Mouse (Mus musculus) adrenal gland (tissue): Measurements from ENCODE around the gene Ptpn6.
"Not testable (repeated sequence)": the region's sequence is repeated elsewhere in the genome, so short reads cannot be mapped to it uniquely, and the experiment has no call there.

Experiments used
- intact Hi-C: fragments of 180-260 bp; cut with DNase I; formaldehyde crosslinking; loops from one replicate; pipeline ENCODE4 v1.15.1; 2025

Gene Ptpn6

GRCm38 (mm10) chr6:124702784-124703103 is 35.8 kb downstream of the Ptpn6 start:
- intact Hi-C loops: loop anchor here (5.0 kb wide), 1 partner anchor 40 kb away; the partner anchor contains the start of gene Lpcat3

GRCm38 (mm10) chr6:124702102-124702783 is 36.3 kb downstream of the Ptpn6 start:
- intact Hi-C loops: loop anchor here (5.0 kb wide), 1 partner anchor 40 kb away; the partner anchor contains the start of gene Lpcat3

- intact Hi-C loops: loop anchor here (5.0 kb wide), 1 partner anchor 39 kb away; the partner anchor contains the start of gene Lpcat3
These were observed 37.2 kb downstream of the Ptpn6 start for GRCm38 (mm10) chr6:124701338-124701737.

- intact Hi-C loops: loop anchor here (5.0 kb wide), 1 partner anchor 38 kb away; the partner anchor contains the start of gene Lpcat3
These were observed 38.4 kb downstream of the Ptpn6 start for GRCm38 (mm10) chr6:124699962-124700610.

- intact Hi-C loops: no loop called here
These were observed 39.1 kb downstream of the Ptpn6 start for GRCm38 (mm10) chr6:124699366-124699765.

GRCm38 (mm10) chr6:124698751-124699150 is 39.8 kb downstream of the Ptpn6 start:
- intact Hi-C loops: no loop called here

DNA sequence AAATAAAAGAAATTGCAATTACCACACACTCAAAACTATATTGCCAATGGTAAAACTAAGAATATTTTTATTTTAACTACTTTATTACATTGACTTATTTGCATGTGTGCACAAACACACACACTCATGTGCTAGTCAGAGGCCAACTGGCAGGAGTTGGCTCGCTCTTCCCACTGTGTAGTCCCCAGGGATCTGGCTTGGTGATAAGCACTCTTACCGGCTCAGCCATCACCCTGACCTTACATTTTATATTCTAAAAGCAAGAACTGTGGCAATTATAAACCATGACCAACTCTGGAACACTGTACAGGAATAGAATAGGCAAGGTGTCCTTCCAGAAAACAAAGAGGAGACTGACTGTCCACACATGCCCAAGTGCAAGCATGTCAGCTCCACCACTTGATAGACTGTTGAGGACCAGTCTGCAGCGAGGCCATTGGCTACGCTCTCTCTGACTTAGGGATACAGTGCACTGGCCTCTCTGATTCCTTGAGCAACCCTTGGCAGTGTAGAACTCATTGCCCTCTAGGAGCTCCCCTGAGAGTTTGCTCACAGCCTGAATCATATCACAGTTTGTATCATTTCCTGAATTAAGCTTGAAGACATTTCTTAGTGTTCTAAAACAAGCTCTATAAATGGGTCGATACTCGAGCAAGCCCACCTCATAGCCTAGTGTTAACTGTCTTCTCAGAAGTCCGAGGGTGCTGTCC is 41.9 kb downstream of the Ptpn6 start:
- intact Hi-C loops: no loop called here

DNA sequence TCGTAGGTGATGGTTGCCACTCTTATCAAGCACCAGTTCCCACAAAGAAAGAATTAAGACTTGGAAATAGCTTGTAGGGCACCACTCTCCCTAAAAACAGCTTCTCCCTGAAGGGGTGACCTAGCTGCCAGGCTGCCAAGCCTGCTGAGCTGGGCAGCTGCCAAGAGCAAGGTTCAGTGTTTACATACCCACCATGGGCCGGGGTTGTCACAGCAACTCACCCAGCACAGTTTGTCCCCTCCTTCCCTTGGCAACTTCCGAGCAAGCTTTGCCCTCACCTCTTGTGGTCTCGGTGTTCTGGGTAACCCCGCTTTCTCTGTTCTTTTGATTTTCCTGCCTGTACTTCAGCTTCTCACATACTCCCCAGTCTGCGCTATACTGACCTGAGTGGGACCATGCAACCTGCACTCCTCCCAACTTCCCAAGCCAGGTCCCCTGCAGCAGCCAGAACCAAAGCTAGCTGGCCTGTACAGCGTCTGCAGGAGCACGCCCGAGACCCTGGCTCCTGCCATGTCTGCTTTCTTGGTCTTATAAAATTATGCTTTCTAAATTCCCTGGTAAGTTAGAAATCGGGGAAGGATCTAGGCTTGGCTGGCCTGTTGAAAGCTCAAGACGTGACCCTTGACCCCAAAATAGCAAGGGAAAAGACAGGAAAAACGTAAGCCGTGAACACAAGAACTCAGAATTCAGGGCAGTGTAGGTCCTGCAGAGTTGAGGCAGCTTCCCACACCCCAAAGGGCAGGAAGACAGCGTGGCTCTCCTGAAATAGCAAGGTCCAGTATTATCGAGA is 44.2 kb downstream of the Ptpn6 start:
- intact Hi-C loops: no loop called here

DNA sequence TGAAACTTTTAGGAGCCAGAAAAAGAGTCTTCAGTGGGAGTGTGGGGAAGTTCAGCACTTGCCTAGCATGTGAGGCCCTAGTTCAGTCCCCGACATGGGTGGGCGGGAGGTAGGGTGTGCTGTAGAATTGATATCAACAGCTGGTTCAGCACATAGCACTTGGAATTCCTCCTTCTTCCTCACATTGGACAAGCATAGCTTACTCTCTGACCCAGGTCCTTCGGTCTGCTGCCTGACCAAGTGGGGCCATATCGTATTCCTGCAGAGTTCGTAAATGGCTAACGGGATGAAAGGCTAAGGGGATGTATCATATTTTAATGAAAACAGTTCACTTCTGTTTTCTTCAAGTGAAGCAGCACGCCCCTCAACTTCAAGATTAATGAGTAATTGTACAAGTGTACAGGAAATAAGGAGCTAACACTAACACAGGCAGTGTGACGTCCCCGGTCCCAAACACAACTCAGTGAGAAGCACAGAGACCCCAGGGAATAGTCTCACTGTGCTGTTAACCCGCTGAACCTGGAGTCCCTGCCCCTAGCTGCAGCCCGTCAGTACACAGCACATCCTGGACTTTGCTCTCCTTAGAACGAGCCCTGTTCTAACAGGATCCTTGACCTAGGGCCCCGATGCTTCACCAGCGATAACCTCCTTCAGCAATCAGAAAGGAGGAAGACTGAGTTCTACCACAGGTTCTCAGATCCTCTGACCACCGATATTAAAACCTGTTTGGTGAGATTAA is 45.1 kb downstream of the Ptpn6 start:
- intact Hi-C loops: no loop called here

GRCm38 (mm10) chr6:124690517-124690916 is 48.0 kb downstream of the Ptpn6 start:
- intact Hi-C loops: no loop called here

DNA sequence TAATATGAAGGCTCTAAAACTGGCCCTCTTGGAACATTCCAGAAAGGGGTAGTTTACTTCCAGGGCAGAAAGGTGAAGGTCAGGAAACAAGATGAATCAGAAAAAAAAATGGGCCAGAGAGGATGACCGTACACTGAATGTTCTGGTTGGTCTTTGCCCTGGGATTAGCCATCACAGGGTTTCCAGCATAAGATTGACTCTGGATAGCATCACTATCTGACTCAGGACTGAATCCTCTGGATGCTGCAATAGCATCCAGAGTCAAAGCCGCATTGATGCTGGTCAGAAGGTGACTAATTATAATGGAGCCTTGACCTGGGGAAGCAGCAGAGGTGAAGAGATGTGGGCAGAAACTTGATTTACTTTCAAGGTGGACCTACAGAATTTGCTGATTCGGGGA is 49.5 kb downstream of the Ptpn6 start:
- intact Hi-C loops: loop anchor here (5.0 kb wide), 1 partner anchor 47 kb away; no protein-coding TSS in a partner anchor

GRCm38 (mm10) chr6:124688151-124688758 is 50.3 kb downstream of the Ptpn6 start:
- intact Hi-C loops: loop anchor here (5.0 kb wide), 1 partner anchor 46 kb away; no protein-coding TSS in a partner anchor

DNA sequence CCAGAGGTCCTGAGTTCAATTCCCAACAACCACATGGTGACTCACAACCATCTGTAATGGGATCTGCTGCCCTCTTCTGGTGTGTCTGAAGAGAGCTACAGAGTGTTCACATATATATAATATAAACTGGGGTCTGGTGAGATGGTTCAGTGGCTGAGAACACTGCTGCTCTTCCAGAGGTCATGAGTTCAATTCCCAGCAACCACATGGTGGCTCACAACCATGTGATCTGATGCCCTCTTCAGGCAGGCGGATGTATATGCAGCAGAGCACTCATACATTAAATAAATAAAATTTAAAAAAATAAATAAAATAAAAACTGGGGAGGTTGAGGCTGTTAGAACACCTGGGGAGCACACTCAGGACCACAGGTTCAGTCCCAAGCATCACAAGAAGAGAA is 51.9 kb downstream of the Ptpn6 start:
- intact Hi-C loops: loop anchor here (5.0 kb wide), 1 partner anchor 44 kb away; no protein-coding TSS in a partner anchor

DNA sequence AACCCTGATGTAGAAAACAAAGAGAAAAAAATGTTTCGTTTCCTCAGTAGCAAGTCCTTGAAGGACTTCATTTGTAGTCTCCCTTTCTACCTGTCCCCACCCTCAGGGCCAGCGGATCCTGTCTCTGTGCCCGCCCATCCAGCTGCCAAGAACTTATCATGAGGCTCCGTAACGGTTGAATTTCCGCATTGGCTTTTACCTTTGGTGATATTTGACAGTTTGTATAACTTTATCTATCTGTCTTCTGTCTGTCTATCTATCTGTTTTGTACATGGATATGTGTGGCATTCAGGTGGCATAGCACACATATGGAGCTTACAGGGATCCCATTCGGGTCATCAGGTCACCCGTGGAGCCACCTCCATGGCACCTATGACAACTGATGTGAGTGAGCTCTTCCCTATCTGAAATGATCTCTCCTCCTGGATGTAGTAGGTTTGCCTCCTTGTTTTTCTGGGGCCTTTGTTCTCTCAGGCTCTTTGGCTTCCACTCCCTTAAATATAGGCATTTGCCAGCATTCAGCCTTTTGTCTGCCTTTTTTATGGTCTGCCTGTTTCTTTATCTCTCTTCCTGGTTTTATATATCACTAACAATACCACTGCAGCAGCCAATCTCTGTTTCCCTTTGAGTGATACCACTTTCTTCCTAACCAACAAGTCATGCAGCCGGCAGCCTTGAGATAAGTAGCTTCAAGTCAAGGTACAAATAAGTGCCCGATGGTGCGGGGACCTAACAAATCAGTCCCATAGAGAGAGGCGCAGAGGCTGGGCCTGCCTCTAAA is 52.7 kb downstream of the Ptpn6 start:
- intact Hi-C loops: loop anchor here (5.0 kb wide), 1 partner anchor 43 kb away; no protein-coding TSS in a partner anchor

DNA sequence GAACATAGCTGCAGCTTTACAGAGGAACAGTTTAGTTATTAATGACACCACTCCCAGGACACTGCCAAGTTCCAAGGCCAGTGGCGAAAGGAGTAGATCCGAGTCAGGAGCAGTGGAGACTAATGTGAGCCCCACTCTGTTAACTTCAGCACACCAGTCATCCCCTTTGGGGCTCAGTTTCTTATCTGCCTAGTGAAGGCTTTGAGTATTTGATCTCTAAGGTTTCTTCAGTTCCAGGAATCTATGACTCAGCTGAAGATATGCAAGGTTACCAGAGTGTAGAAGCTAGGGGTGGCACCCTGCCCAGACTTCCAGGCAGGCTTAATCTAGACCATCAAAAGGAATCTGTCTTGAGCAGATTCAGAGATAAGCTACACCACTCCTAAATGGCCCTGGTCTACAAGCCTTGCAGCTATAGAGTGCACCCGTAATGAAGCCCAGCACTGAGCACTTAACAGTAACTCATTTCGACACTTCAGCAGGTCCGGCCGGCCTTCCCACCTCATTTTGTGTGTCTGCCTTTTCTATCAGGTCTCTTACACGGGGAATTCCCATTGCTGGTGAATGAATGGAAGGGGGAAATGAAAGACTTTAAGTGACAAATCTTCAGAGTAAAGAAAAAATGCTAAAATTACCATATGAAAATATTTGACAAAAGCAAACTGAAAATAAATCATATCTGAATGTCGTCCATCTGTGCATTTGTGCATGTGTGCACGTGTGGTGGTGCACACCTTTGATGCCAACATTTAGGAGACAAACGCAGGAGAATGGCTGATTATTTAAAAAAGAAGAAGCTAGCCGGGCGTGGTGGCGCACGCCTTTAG is 54.7 kb downstream of the Ptpn6 start:
- intact Hi-C loops: no loop called here

DNA sequence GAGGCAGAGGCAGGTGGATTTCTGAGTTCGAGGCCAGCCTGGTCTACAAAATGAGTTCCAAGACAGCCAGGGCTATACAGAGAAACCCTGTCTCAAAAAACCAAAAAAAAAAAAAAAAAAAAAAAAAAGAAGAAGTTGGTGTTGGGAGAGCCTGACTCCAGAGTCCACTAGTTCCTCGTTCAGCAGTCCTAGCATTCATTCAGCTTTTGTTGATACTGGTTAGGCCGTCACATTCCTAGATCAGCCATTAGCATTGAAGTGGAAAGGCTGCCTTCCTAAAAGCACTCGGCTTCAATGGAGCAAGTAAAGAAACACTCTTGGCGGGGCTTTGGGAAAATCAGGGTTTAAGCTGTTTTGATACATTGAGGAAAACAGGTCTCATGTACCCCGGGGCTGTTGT is 56.2 kb downstream of the Ptpn6 start:
- intact Hi-C loops: not testable (repeated sequence)

GRCm38 (mm10) chr6:124679486-124679885 is 59.0 kb downstream of the Ptpn6 start:
- intact Hi-C loops: no loop called here

DNA sequence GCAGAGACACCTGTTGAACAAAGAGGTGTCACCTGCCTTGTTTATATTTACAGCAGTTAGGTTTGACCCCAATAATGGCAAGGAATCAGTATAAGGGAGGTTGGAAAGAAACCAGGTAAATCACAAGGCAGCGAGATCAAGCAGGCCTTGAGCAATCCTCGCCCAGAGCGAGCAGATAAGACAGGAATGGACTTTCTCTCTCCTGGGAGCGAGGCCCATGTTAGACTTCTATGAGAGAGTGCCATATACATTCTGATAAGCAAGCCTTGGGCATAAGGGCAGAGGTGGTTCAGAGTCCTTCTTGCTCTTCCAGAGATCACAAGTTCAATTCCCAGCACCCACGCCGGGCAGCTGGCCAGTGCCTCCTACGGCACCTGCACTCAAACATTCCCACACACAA is 59.7 kb downstream of the Ptpn6 start:
- intact Hi-C loops: no loop called here
